Mouse (Mus musculus) liver, embryonic 16.5 days (tissue): ENCODE results near the gene Shisa8. TPM values are rescaled to one million over a fixed set of nuclear protein-coding genes. Genes with fewer than 3 reads are reported as not detected.

Experiments used
- ATAC-seq: fragments of 200-750 bp; cut with Nextera tagmentation; 2 replicates; pipeline ENCODE4 v1.8.0; 2017; ENCODE audit warnings: low read depth, mild to moderate bottlenecking, moderate number of reproducible peaks, moderate library complexity
- H3K27ac ChIP-seq: fragments of 300-500 bp; sonication (generic); 2 replicates; pipeline ENCODE4 v1.5.1; 2014; ENCODE audit warnings: mild to moderate bottlenecking, low read length
- H3K27me3 ChIP-seq: fragments of 300-500 bp; sonication (generic); 2 replicates; pipeline ENCODE4 v1.6.1; 2014; ENCODE audit warnings: low read depth, low read length, mixed read lengths; ENCODE audit not compliant: control insufficient read depth, insufficient read depth
- H3K36me3 ChIP-seq: fragments of 300-500 bp; sonication (generic); 2 replicates; pipeline ENCODE4 v1.6.1; 2014; ENCODE audit warnings: mild to moderate bottlenecking; ENCODE audit not compliant: control insufficient read depth, insufficient read depth
- H3K4me1 ChIP-seq: fragments of 300-500 bp; sonication (generic); 2 replicates; pipeline ENCODE4 v1.6.1; 2014; ENCODE audit warnings: low read depth, low read length, mixed read lengths; ENCODE audit not compliant: control insufficient read depth
- H3K4me2 ChIP-seq: fragments of 300-500 bp; sonication (generic); 2 replicates; pipeline ENCODE4 v1.6.1; 2014; ENCODE audit warnings: low read depth, low read length, mixed read lengths
- H3K4me3 ChIP-seq: fragments of 300-500 bp; sonication (generic); 2 replicates; pipeline ENCODE4 v1.5.1; 2014; ENCODE audit warnings: low read depth, mild to moderate bottlenecking, low read length
- H3K9ac ChIP-seq: fragments of 300-500 bp; sonication (generic); 2 replicates; pipeline ENCODE4 v1.6.1; 2014; ENCODE audit warnings: low read depth, low read length
- H3K9me3 ChIP-seq: fragments of 300-500 bp; sonication (generic); replicated peaks from 2 replicates; pipeline ENCODE4 v1.6.1; 2016; ENCODE audit warnings: low read length; ENCODE audit not compliant: control insufficient read depth
- WGBS: fragments of 180-500 bp; shearing (Covaris S2); extraction: QIAGEN DNeasy Blood & Tissue Kit; methylation state at CpG from one replicate; pipeline ENCODE4 v1.1.7; 2014; ENCODE audit not compliant: insufficient replicate concordance; 5-methylcytosine and 5-hydroxymethylcytosine counted together
- polyA plus RNA-seq: library from polyadenylated mRNA; unstranded; fragments of >200 nt; fragmentation: Nextera tagmentation; extraction: Ambion mirVana; gene quantifications from 2 replicates; pipeline ENCODE4 v1.2.1, GENCODE M21; 2015

The Shisa8 gene
- polyA plus RNA-seq, 1 experiment from 2014 or later = 0.11 TPM

- Histone ChIP-seq H3K9ac (no peak overlapping the region), H3K27me3 (no peaks in the 10 kb centered on the region), H3K27ac (no peak overlapping the region), H3K4me3 (no peak overlapping the region), H3K9me3 (no peaks in the 10 kb centered on the region), H3K4me1 (no peaks in the 10 kb centered on the region), H3K4me2 (no peak overlapping the region), H3K36me3 (peaks cover 61% of the 10 kb centered on the region)
- no peak for ATAC-seq
- WGBS = 84% methylated on average over 12 of the region's 12 CpGs
Observed at GRCm38 (mm10) chr15:82199546-82199945, 13.1 kb downstream of the Shisa8 start.

GRCm38 (mm10) chr15:82198342-82198741 is 14.3 kb downstream of the Shisa8 start:
- Histone ChIP-seq H3K9me3 (no peaks in the 10 kb centered on the region), H3K9ac (no peak overlapping the region), H3K4me1 (no peaks in the 10 kb centered on the region), H3K4me2 (no peak overlapping the region), H3K27ac (no peak overlapping the region), H3K27me3 (no peaks in the 10 kb centered on the region), H3K36me3 (peaks cover 65% of the 10 kb centered on the region), H3K4me3 (no peak overlapping the region)
- WGBS = 63% methylated on average over 7 of the region's 7 CpGs
- ATAC-seq = no peak

- Histone ChIP-seq H3K4me2 (no peak overlapping the region), H3K36me3 (peaks cover 65% of the 10 kb centered on the region), H3K27me3 (no peaks in the 10 kb centered on the region), H3K4me1 (no peaks in the 10 kb centered on the region), H3K9me3 (no peaks in the 10 kb centered on the region), H3K9ac (no peak overlapping the region), H3K4me3 (no peak overlapping the region), H3K27ac (no peak overlapping the region)
- no peak for ATAC-seq
- 59% methylated on average over 11 of the region's 11 CpGs for WGBS
Observed at GRCm38 (mm10) chr15:82197937-82198336, 14.7 kb downstream of the Shisa8 start.

GRCm38 (mm10) chr15:82197246-82197750 is 15.3 kb downstream of the Shisa8 start:
- no peak for ATAC-seq
- H3K4me3 ChIP-seq = no peak overlapping the region
- peaks cover 70% of the 10 kb centered on the region for H3K36me3 ChIP-seq
- no peaks in the 10 kb centered on the region for H3K9me3 ChIP-seq
- no peak overlapping the region for H3K27ac ChIP-seq
- H3K27me3 ChIP-seq = no peaks in the 10 kb centered on the region
- H3K9ac ChIP-seq = no peak overlapping the region
- no peak overlapping the region for H3K4me2 ChIP-seq
- H3K4me1 ChIP-seq = no peaks in the 10 kb centered on the region
- 71% methylated on average over 10 of the region's 10 CpGs for WGBS

- ATAC-seq = no peak
- Histone ChIP-seq H3K9me3 (no peaks in the 10 kb centered on the region), H3K4me3 (no peak overlapping the region), H3K4me2 (no peak overlapping the region), H3K9ac (no peak overlapping the region), H3K27me3 (no peaks in the 10 kb centered on the region), H3K4me1 (no peaks in the 10 kb centered on the region), H3K27ac (no peak overlapping the region), H3K36me3 (peaks cover 61% of the 10 kb centered on the region)
- WGBS = 73% methylated on average over 12 of the region's 12 CpGs
Observed at GRCm38 (mm10) chr15:82196300-82196699, 16.3 kb downstream of the Shisa8 start.

- H3K9ac ChIP-seq = no peak overlapping the region
- no peak overlapping the region for H3K4me3 ChIP-seq
- H3K27ac ChIP-seq = no peak overlapping the region
- no peak for ATAC-seq
- no peaks in the 10 kb centered on the region for H3K9me3 ChIP-seq
- H3K4me1 ChIP-seq = peaks cover 8% of the 10 kb centered on the region
- WGBS = 73% methylated on average over 8 of the region's 8 CpGs
- peaks cover 50% of the 10 kb centered on the region for H3K36me3 ChIP-seq
- no peak overlapping the region for H3K4me2 ChIP-seq
- H3K27me3 ChIP-seq = no peaks in the 10 kb centered on the region
Observed at GRCm38 (mm10) chr15:82192617-82193016, 20.0 kb downstream of the Shisa8 start.

- Histone ChIP-seq H3K9ac (no peak overlapping the region), H3K27me3 (no peaks in the 10 kb centered on the region), H3K4me2 (no peak overlapping the region), H3K4me1 (peaks cover 46% of the 10 kb centered on the region), H3K4me3 (no peak overlapping the region), H3K27ac (0 out of 2 replicates have a peak overlapping the region, but pooled peaks have one; percentile 11), H3K9me3 (no peaks in the 10 kb centered on the region), H3K36me3 (peaks cover 27% of the 10 kb centered on the region)
- WGBS = 90% methylated on average over 10 of the region's 10 CpGs
- no peak for ATAC-seq
Observed at GRCm38 (mm10) chr15:82188481-82189240, 24.0 kb downstream of the Shisa8 start.

- peaks cover 53% of the 10 kb centered on the region for H3K4me1 ChIP-seq
- H3K36me3 ChIP-seq = peaks cover 27% of the 10 kb centered on the region
- WGBS = 85% methylated on average over 1 of the region's 1 CpGs
- no peaks in the 10 kb centered on the region for H3K27me3 ChIP-seq
- H3K27ac ChIP-seq = 0 out of 2 replicates have a peak overlapping the region, but pooled peaks have one; percentile 11
- H3K9ac ChIP-seq = no peak overlapping the region
- no peak for ATAC-seq
- no peak overlapping the region for H3K4me2 ChIP-seq
- H3K4me3 ChIP-seq = no peak overlapping the region
- no peaks in the 10 kb centered on the region for H3K9me3 ChIP-seq
Observed at GRCm38 (mm10) chr15:82187924-82188323, 24.7 kb downstream of the Shisa8 start.

GRCm38 (mm10) chr15:82187401-82187800 is 25.2 kb downstream of the Shisa8 start:
- Histone ChIP-seq H3K9ac (no peak overlapping the region), H3K27me3 (no peaks in the 10 kb centered on the region), H3K36me3 (peaks cover 27% of the 10 kb centered on the region), H3K4me3 (no peak overlapping the region), H3K4me1 (peaks cover 54% of the 10 kb centered on the region), H3K27ac (peak overlapping the region; percentile 89), H3K9me3 (peaks cover 2% of the 10 kb centered on the region), H3K4me2 (no peak overlapping the region)
- 84% methylated on average over 4 of the region's 4 CpGs for WGBS
- no peak for ATAC-seq
